Mouse (Mus musculus): ENCODE results near the gene Bnip1. TPM values are rescaled to one million over a fixed set of nuclear protein-coding genes. Genes with fewer than 3 reads are reported as not detected.

Bnip1 gene
- total and polyA plus RNA-seq, 3 experiments = 50.9 to 59.6 (median 54.6) TPM

DNA sequence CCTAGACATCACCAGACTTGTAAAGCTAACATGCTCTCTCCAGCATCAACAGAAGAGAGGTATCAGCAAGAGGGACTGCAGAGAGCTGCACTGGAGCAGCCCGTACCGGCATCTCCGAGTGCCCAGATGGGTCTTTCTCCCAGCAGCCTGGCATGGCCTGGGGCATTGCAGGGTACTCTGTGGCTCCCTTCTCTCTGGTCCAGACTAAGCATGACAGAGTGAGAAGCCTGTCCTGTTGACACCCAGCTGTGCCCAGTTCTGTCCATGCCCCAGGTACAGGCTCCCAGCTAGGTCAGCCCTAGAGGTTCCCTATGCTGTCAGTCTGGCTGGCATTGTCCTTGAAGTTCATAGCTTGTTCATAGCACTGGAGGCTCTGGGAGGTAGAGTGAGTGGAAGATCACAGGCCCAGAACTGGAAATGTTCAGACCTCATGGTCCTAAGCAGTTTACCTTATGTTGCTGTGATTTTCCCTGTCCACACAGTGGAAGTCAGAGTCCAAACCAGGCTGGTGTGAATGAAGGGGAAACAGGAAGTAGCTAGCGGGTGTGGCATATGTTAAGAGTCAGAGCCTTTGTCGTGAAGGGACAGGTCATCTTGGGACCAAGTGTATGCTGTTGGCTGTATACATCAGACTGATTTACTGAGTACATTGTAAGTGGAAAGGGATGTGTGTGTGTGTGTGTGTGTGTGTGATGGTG lies 12.4 kb downstream of the Bnip1 start:
- Histone ChIP-seq H3K4me2 (ENCODE audit: insufficient read depth, low read depth, poor library complexity, severe bottlenecking) (no peak overlapping the region), H3K27ac (ENCODE audit: insufficient read depth, low read depth) (0 out of 2 replicates have a peak overlapping the region, but pooled peaks have one; percentile 9), H3K4me3 (replicated peaks in 1 of 3; ENCODE audit: low read depth in 2 of 3, low read length in 2 of 3, poor library complexity in 1 of 3) (no peak overlapping the region), H3K9me3 (replicated peaks; ENCODE audit: low read length) (no peaks in the 10 kb centered on the region), H3K79me2 (replicated peaks; ENCODE audit: control insufficient read depth, extremely low read depth, insufficient read depth, poor library complexity, severe bottlenecking) (no peaks in the 10 kb centered on the region), H3K9ac (ENCODE audit: insufficient read depth, low read depth) (no peak overlapping the region), H3K36me3 (replicated peaks in 1 of 2; ENCODE audit: control insufficient read depth in 1 of 2, insufficient read depth in 1 of 2, low read length in 1 of 2) (peaks cover 22 to 31% of the 10 kb centered on the region in 2 experiments), H3K4me1 (ENCODE audit: control insufficient read depth in 1 of 2, insufficient read depth in 2 of 2) (peaks cover 47 to 77% of the 10 kb centered on the region in 2 experiments), H3K27me3 (replicated peaks) (no peaks in the 10 kb centered on the region)
- TF ChIP-seq JUN (IDR thresholded peaks at IDR 0.05; ENCODE audit: insufficient read depth, low read depth, low read length) = no peak
- TF ChIP-seq ELF1 (IDR thresholded peaks at IDR 0.05; ENCODE audit: low read depth, low read length) = 0 out of 2 replicates have a peak, but pooled peaks have one; percentile 21
- no peak for DNase-seq (ENCODE audit: extremely low read depth)
- dilution Hi-C loops (cut with MboI; ENCODE audit: extremely low pct_ligation_motif_present, extremely low pct_unique_long_range_greater_than_20kb, low sequenced_read_pairs) (no loop called here), in situ Hi-C loops (cut with MboI; ENCODE audit: low pct_ligation_motif_present, low pct_unique_long_range_greater_than_20kb, low sequenced_read_pairs) (no loop called here)

DNA sequence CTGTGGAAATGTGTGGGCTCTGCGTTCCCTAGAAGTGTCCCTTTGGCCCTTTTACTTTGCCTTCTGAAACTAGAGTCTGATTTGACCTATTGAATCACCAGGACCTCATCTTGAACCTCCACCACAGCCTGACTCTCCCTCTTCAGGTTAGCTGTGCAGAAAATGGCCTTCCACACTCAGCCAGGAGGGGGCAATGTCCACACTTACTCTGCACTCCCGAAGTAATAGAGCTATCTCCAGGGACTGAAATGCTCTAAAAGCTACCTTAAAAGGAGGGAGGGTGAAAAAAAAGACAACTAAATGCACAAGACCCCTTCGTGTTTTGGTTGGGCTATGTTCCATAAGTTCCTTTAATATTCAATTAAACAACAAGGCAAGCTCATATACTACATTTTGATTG lies 13.9 kb downstream of the Bnip1 start:
- no peak overlapping the region for H3K4me2 ChIP-seq (ENCODE audit: insufficient read depth, low read depth, poor library complexity, severe bottlenecking)
- peaks cover 22 to 27% of the 10 kb centered on the region in 2 experiments for H3K36me3 ChIP-seq (replicated peaks in 1 of 2; ENCODE audit: control insufficient read depth in 1 of 2, insufficient read depth in 1 of 2, low read length in 1 of 2)
- peak; percentile 27; the same call in 1 of the 2 replicates for TF ChIP-seq ZC3H11A (IDR thresholded peaks at IDR 0.05; ENCODE audit: low read depth, low read length)
- TF ChIP-seq E2F4 (IDR thresholded peaks at IDR 0.05; ENCODE audit: insufficient replicate concordance, low read depth, low read length) = no peak
- TF ChIP-seq ELF1 (IDR thresholded peaks at IDR 0.05; ENCODE audit: low read depth, low read length) = 0 out of 2 replicates have a peak, but pooled peaks have one; percentile 7
- TF ChIP-seq RAD21 (IDR thresholded peaks at IDR 0.05; ENCODE audit: low read depth, low read length) = peak; percentile 73
- TF ChIP-seq ZNF384 (IDR thresholded peaks at IDR 0.05; ENCODE audit: low read depth, low read length) = 0 out of 2 replicates have a peak, but pooled peaks have one; percentile 4
- TF ChIP-seq POLR2A (IDR thresholded peaks at IDR 0.05; ENCODE audit: low read depth, low read length) = no peak
- peak; percentile 78 to 89 for TF ChIP-seq CTCF (conservative IDR thresholded peaks at IDR 0.05 in 1 of 2, IDR thresholded peaks at IDR 0.05 in 1 of 2; ENCODE audit: low read depth in 2 of 2, low read length in 2 of 2)
- peak; percentile 87 for TF ChIP-seq SMC3 (IDR thresholded peaks at IDR 0.05; ENCODE audit: low read depth, low read length)
- TF ChIP-seq IRF4 (IDR thresholded peaks at IDR 0.05; ENCODE audit: low read depth, low read length) = 0 out of 2 replicates have a peak, but pooled peaks have one; percentile 15
- H3K9ac ChIP-seq (ENCODE audit: insufficient read depth, low read depth) = no peak overlapping the region
- no peaks in the 10 kb centered on the region for H3K9me3 ChIP-seq (replicated peaks; ENCODE audit: low read length)
- no peaks in the 10 kb centered on the region for H3K27me3 ChIP-seq (replicated peaks)
- H3K79me2 ChIP-seq (replicated peaks; ENCODE audit: control insufficient read depth, extremely low read depth, insufficient read depth, poor library complexity, severe bottlenecking) = no peaks in the 10 kb centered on the region
- in situ Hi-C loops (cut with MboI; ENCODE audit: low pct_ligation_motif_present, low pct_unique_long_range_greater_than_20kb, low sequenced_read_pairs) = no loop called here
- dilution Hi-C loops (cut with MboI; ENCODE audit: extremely low pct_ligation_motif_present, extremely low pct_unique_long_range_greater_than_20kb, low sequenced_read_pairs) = no loop called here
- DNase-seq (ENCODE audit: extremely low read depth) = peak; percentile 71
- H3K4me1 ChIP-seq (ENCODE audit: control insufficient read depth in 1 of 2, insufficient read depth in 2 of 2) = peaks cover 35 to 62% of the 10 kb centered on the region in 2 experiments
- no peak overlapping the region for H3K4me3 ChIP-seq (replicated peaks in 1 of 3; ENCODE audit: low read depth in 2 of 3, low read length in 2 of 3, poor library complexity in 1 of 3)
- no peak overlapping the region for H3K27ac ChIP-seq (ENCODE audit: insufficient read depth, low read depth)

- no peak overlapping the region for H3K4me3 ChIP-seq (replicated peaks in 1 of 3; ENCODE audit: low read depth in 2 of 3, low read length in 2 of 3, poor library complexity in 1 of 3)
- no peaks in the 10 kb centered on the region for H3K79me2 ChIP-seq (replicated peaks; ENCODE audit: control insufficient read depth, extremely low read depth, insufficient read depth, poor library complexity, severe bottlenecking)
- H3K36me3 ChIP-seq (replicated peaks in 1 of 2; ENCODE audit: control insufficient read depth in 1 of 2, insufficient read depth in 1 of 2, low read length in 1 of 2) = peaks cover 22 to 27% of the 10 kb centered on the region in 2 experiments
- no peak overlapping the region for H3K4me2 ChIP-seq (ENCODE audit: insufficient read depth, low read depth, poor library complexity, severe bottlenecking)
- no peak overlapping the region for H3K9ac ChIP-seq (ENCODE audit: insufficient read depth, low read depth)
- H3K27me3 ChIP-seq (replicated peaks) = no peaks in the 10 kb centered on the region
- no peak for DNase-seq (ENCODE audit: extremely low read depth)
- dilution Hi-C loops (cut with MboI; ENCODE audit: extremely low pct_ligation_motif_present, extremely low pct_unique_long_range_greater_than_20kb, low sequenced_read_pairs) (no loop called here), in situ Hi-C loops (cut with MboI; ENCODE audit: low pct_ligation_motif_present, low pct_unique_long_range_greater_than_20kb, low sequenced_read_pairs) (no loop called here)
- H3K9me3 ChIP-seq (replicated peaks; ENCODE audit: low read length) = no peaks in the 10 kb centered on the region
- no peak overlapping the region for H3K27ac ChIP-seq (ENCODE audit: insufficient read depth, low read depth)
- no peak for TF ChIP-seq KAT2A (IDR thresholded peaks at IDR 0.05; ENCODE audit: insufficient replicate concordance, low read length)
- TF ChIP-seq GABPA (IDR thresholded peaks at IDR 0.05; ENCODE audit: insufficient replicate concordance, low read depth, low read length) = no peak
- TF ChIP-seq NRF1 (IDR thresholded peaks at IDR 0.05; ENCODE audit: low read depth, low read length) = no peak
- TF ChIP-seq CHD1 (IDR thresholded peaks at IDR 0.05; ENCODE audit: low read depth, low read length) = no peak
- no peak for TF ChIP-seq SMC3 (IDR thresholded peaks at IDR 0.05; ENCODE audit: low read depth, low read length)
- TF ChIP-seq TCF12 (IDR thresholded peaks at IDR 0.05; ENCODE audit: low read depth, low read length) = no peak
- no peak for TF ChIP-seq MAFK (IDR thresholded peaks at IDR 0.05; ENCODE audit: insufficient replicate concordance, low read length)
- TF ChIP-seq BHLHE40 (IDR thresholded peaks at IDR 0.05; ENCODE audit: low read depth, low read length) = no peak
- no peak for TF ChIP-seq RCOR1 (conservative IDR thresholded peaks at IDR 0.05; ENCODE audit: low read depth, low read length)
- no peak for TF ChIP-seq E2F4 (IDR thresholded peaks at IDR 0.05; ENCODE audit: insufficient replicate concordance, low read depth, low read length)
- TF ChIP-seq MYC (IDR thresholded peaks at IDR 0.05; ENCODE audit: low read depth, low read length) = no peak
- no peak for TF ChIP-seq USF2 (conservative IDR thresholded peaks at IDR 0.05; ENCODE audit: low read depth, low read length)
- TF ChIP-seq USF1 (IDR thresholded peaks at IDR 0.05; ENCODE audit: low read depth, low read length) = no peak
- TF ChIP-seq HCFC1 (IDR thresholded peaks at IDR 0.05; ENCODE audit: low read depth, low read length) = no peak
- TF ChIP-seq PAX5 (IDR thresholded peaks at IDR 0.05; ENCODE audit: low read length) = no peak
- TF ChIP-seq CHD2 (IDR thresholded peaks at IDR 0.05; ENCODE audit: low read length) = no peak
- H3K4me1 ChIP-seq (ENCODE audit: control insufficient read depth in 1 of 2, insufficient read depth in 2 of 2) = peaks cover 35 to 58% of the 10 kb centered on the region in 2 experiments
Observed at GRCm38 (mm10) chr17:26795386-26795785, 14.5 kb downstream of the Bnip1 start.

All from CH12.LX (cell line).